ENCODE assay signal across 23 mouse cellular contexts in the genomic region with DNA sequence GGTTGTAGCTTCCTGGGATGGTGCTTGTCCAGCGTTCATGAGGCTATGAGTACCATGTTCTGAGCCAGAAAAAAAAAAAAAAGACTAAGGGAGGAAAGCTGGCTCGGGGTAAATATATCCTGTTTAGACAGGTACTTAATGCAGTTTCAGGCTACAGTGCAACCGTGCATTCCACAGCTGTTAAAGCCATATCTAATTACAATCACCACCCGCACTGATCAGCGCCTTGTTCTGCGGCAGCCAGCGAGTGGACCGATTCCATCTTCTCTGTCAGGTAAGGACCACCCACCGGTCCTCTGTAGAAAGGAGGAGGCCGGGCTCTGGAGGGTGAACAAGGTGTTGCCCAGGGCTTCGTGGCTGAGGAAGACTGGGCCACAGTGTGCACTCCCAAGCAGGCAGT. TPM values are rescaled to one million over a fixed set of nuclear protein-coding genes. Genes with fewer than 3 reads are reported as not detected.
DNase-seq lines count a peak whose midpoint lies in the region; ATAC-seq and TF ChIP-seq lines count a peak whose summit lies in the region.
"Had no signal": no experiment of that assay in that cellular context is flagged by ENCODE, and none has a peak within 500 bp of the region (broad histone marks: within the 10 kb centered on the region; RNA-seq: fewer than 3 reads in every experiment).

No protein-coding gene starts in this region.

- no peak overlapping the region for H3K27ac ChIP-seq in hindbrain, embryonic 16.5 days (ENCODE audit: low read depth, low read length)
- H3K27ac ChIP-seq in hindbrain, embryonic 10.5 days = no peak overlapping the region
- no peak overlapping the region for H3K27ac ChIP-seq in lung, embryonic 14.5 days (ENCODE audit: low read depth)
- no peak overlapping the region for H3K27ac ChIP-seq in neural tube, embryonic 15.5 days (replicated peaks)
- H3K27ac ChIP-seq: embryonic facial prominence, embryonic 13.5 days; forebrain, embryonic 10.5 days; liver, embryonic 12.5 days; midbrain, embryonic 10.5 days; neural tube, embryonic 12.5 days had no signal

- H3K36me3 ChIP-seq in hindbrain, embryonic 16.5 days (ENCODE audit: control insufficient read depth, insufficient read depth, low read length) = no peaks in the 10 kb centered on the region; the same call in 1 of the 2 replicates
- peaks cover 4% of the 10 kb centered on the region for H3K36me3 ChIP-seq in hindbrain, embryonic 10.5 days
- H3K36me3 ChIP-seq in lung, embryonic 14.5 days (ENCODE audit: insufficient read depth) = no peaks in the 10 kb centered on the region
- no peaks in the 10 kb centered on the region; the same call in 1 of the 2 replicates for H3K36me3 ChIP-seq in neural tube, embryonic 15.5 days

- no peaks in the 10 kb centered on the region for H3K9me3 ChIP-seq in hindbrain, embryonic 16.5 days (ENCODE audit: control insufficient read depth, low read length)
- H3K9me3 ChIP-seq in hindbrain, embryonic 10.5 days = peaks cover 9% of the 10 kb centered on the region; the same call in 1 of the 2 replicates
- H3K9me3 ChIP-seq in lung, embryonic 14.5 days (ENCODE audit: low read depth, low read length) = no peaks in the 10 kb centered on the region; the same call in 1 of the 2 replicates
- no peaks in the 10 kb centered on the region for H3K9me3 ChIP-seq in neural tube, embryonic 15.5 days (replicated peaks)
- H3K9me3 ChIP-seq: embryonic facial prominence, embryonic 13.5 days; liver, embryonic 12.5 days had no signal

- peak; percentile 50 for ATAC-seq in hindbrain, embryonic 16.5 days
- 0 out of 2 replicates have a peak, but pooled peaks have one; percentile 39 for ATAC-seq in lung, embryonic 14.5 days (ENCODE audit: insufficient read depth)
- ATAC-seq in neural tube, embryonic 15.5 days (ENCODE audit: low FRiP score) = peak; percentile 36; the same call in 1 of the 2 replicates
- ATAC-seq: intestine, postnatal 0 days; liver, embryonic 12.5 days had no signal

- H3K4me2 ChIP-seq in hindbrain, embryonic 16.5 days (ENCODE audit: low read length) = no peak overlapping the region
- H3K4me2 ChIP-seq in lung, embryonic 14.5 days = no peak overlapping the region
- no peak overlapping the region for H3K4me2 ChIP-seq in neural tube, embryonic 15.5 days
- H3K4me2 ChIP-seq: embryonic facial prominence, embryonic 13.5 days; heart, embryonic 11.5 days; liver, embryonic 12.5 days; neural tube, embryonic 12.5 days had no signal

- H3K27me3 ChIP-seq in hindbrain, embryonic 16.5 days (replicated peaks; ENCODE audit: control insufficient read depth, insufficient read depth, low read length) = no peaks in the 10 kb centered on the region
- H3K27me3 ChIP-seq in hindbrain, embryonic 10.5 days (ENCODE audit: insufficient read depth, poor library complexity, severe bottlenecking) = no peaks in the 10 kb centered on the region
- H3K27me3 ChIP-seq in lung, embryonic 14.5 days (ENCODE audit: insufficient read depth, low read length) = no peaks in the 10 kb centered on the region
- H3K27me3 ChIP-seq in neural tube, embryonic 15.5 days (replicated peaks) = no peaks in the 10 kb centered on the region
- H3K27me3 ChIP-seq: embryonic facial prominence, embryonic 13.5 days; liver, embryonic 12.5 days; neural tube, embryonic 12.5 days had no signal

- no peak overlapping the region for H3K4me3 ChIP-seq in hindbrain, embryonic 16.5 days (ENCODE audit: low read length)
- H3K4me3 ChIP-seq in hindbrain, embryonic 10.5 days = no peak overlapping the region
- H3K4me3 ChIP-seq in lung, embryonic 14.5 days (ENCODE audit: low read depth, low read length) = no peak overlapping the region
- H3K4me3 ChIP-seq in neural tube, embryonic 15.5 days (replicated peaks) = no peak overlapping the region
- H3K4me3 ChIP-seq: embryonic facial prominence, embryonic 13.5 days; forebrain, embryonic 10.5 days; liver, embryonic 12.5 days; midbrain, embryonic 10.5 days; neural tube, embryonic 12.5 days had no signal

- no peaks in the 10 kb centered on the region for H3K4me1 ChIP-seq in hindbrain, embryonic 16.5 days (ENCODE audit: control insufficient read depth, insufficient read depth, low read depth, low read length)
- peaks cover 12% of the 10 kb centered on the region; the same call in 1 of the 2 replicates for H3K4me1 ChIP-seq in hindbrain, embryonic 10.5 days (replicated peaks)
- 0 out of 2 replicates have a peak, but pooled peaks cover 3% of the 10 kb centered on the region for H3K4me1 ChIP-seq in lung, embryonic 14.5 days (ENCODE audit: insufficient read depth)
- 0 out of 2 replicates have a peak, but pooled peaks cover 2% of the 10 kb centered on the region for H3K4me1 ChIP-seq in neural tube, embryonic 15.5 days
- H3K4me1 ChIP-seq: liver, embryonic 12.5 days; midbrain, embryonic 10.5 days; neural tube, embryonic 12.5 days had no signal

- WGBS in hindbrain, embryonic 16.5 days = 68% methylated on average over 11 of the region's 11 CpGs
- WGBS in hindbrain, embryonic 10.5 days = 79% methylated on average over 11 of the region's 11 CpGs
- WGBS in lung, embryonic 14.5 days = 50% methylated on average over 11 of the region's 11 CpGs
- WGBS in neural tube, embryonic 15.5 days = 72% methylated on average over 11 of the region's 11 CpGs

- no peak overlapping the region for H3K9ac ChIP-seq in hindbrain, embryonic 16.5 days (ENCODE audit: low read depth, low read length)
- no peak overlapping the region; the same call in 1 of the 2 replicates for H3K9ac ChIP-seq in lung, embryonic 14.5 days
- H3K9ac ChIP-seq in neural tube, embryonic 15.5 days (replicated peaks) = no peak overlapping the region
- H3K9ac ChIP-seq: embryonic facial prominence, embryonic 13.5 days; liver, embryonic 12.5 days; neural tube, embryonic 12.5 days had no signal

- peak; percentile 20 for DNase-seq in embryo, embryonic 10 days (ENCODE audit: low spot score)
- no peak for DNase-seq in embryo, embryonic 9.5 days (ENCODE audit: extremely low spot score)
- DNase-seq in hindbrain, embryonic 10.5 days (ENCODE audit: low spot score) = no peak
- DNase-seq in lung, embryonic 14.5 days = no peak
- no peak for DNase-seq in lung, postnatal 4 days
- DNase-seq in right cerebral cortex, adult 18-20 months = no peak
- DNase-seq: adrenal gland, adult 2 months; cerebellum, adult 11 months; cerebellum, postnatal 36 days; gastrocnemius, postnatal 25 days; heart, postnatal 4 days; lung, postnatal 14 days; right cerebral cortex, postnatal 25 days; thymus, postnatal 25 days had no signal

- TF ChIP-seq CTCF in lung, embryonic 14.5 days (IDR thresholded peaks at IDR 0.05; ENCODE audit: low read depth) = no peak

RNA-seq across cellular contexts. Expression of gene E2f6, which starts 23.9 kb away (rescaled TPM):
- polyA plus RNA-seq in hindbrain, embryonic 16.5 days (2015; fragmentation: Nextera tagmentation; extraction: Ambion mirVana) = 28.9 and 30.2 TPM in 2 replicates
- 65.4 TPM in 2 replicates for polyA plus RNA-seq in hindbrain, embryonic 10.5 days (2016; fragmentation: Nextera tagmentation; extraction: Ambion mirVana)
- 49.0 and 49.8 TPM in 2 replicates for polyA plus RNA-seq in lung, embryonic 14.5 days (2014; fragmentation: Nextera tagmentation; extraction: Ambion mirVana)
- polyA plus RNA-seq in neural tube, embryonic 15.5 days (2015; fragmentation: Nextera tagmentation; extraction: Ambion mirVana) = 26.3 and 31.2 TPM in 2 replicates

RNA-seq across cellular contexts. Expression of gene Greb1, which starts 34.0 kb away (rescaled TPM):
- 0.51 and 0.70 TPM in 2 replicates for polyA plus RNA-seq in hindbrain, embryonic 16.5 days (2015; fragmentation: Nextera tagmentation; extraction: Ambion mirVana)
- 19.0 and 28.1 TPM in 2 replicates for polyA plus RNA-seq in hindbrain, embryonic 10.5 days (2016; fragmentation: Nextera tagmentation; extraction: Ambion mirVana)
- polyA plus RNA-seq in lung, embryonic 14.5 days (2014; fragmentation: Nextera tagmentation; extraction: Ambion mirVana) = 3.1 and 4.4 TPM in 2 replicates
- polyA plus RNA-seq in neural tube, embryonic 15.5 days (2015; fragmentation: Nextera tagmentation; extraction: Ambion mirVana) = 0.67 and 1.9 TPM in 2 replicates

RNA-seq across cellular contexts. Expression of gene Rock2, which starts 60.0 kb away (rescaled TPM):
- 9.6 and 10.9 TPM in 2 replicates for polyA plus RNA-seq in hindbrain, embryonic 16.5 days (2015; fragmentation: Nextera tagmentation; extraction: Ambion mirVana)
- 9.0 and 12.0 TPM in 2 replicates for polyA plus RNA-seq in hindbrain, embryonic 10.5 days (2016; fragmentation: Nextera tagmentation; extraction: Ambion mirVana)
- polyA plus RNA-seq in lung, embryonic 14.5 days (2014; fragmentation: Nextera tagmentation; extraction: Ambion mirVana) = 22.6 and 23.2 TPM in 2 replicates
- 13.5 and 13.7 TPM in 2 replicates for polyA plus RNA-seq in neural tube, embryonic 15.5 days (2015; fragmentation: Nextera tagmentation; extraction: Ambion mirVana)
